Mouse (Mus musculus): ENCODE data around the gene Serpinb3d. TPM values are rescaled to one million over a fixed set of nuclear protein-coding genes. Genes with fewer than 3 reads are reported as not detected.

The Serpinb3d gene
- not detected for polyA plus RNA-seq (2014; fragmentation: Illumina TruSeq; extraction: RNeasy Lipid Tissue Mini Kit (QIAGEN cat#74804); ENCODE audit: low read depth, low replicate concordance)

GRCm38 (mm10) chr1:107083406-107083805 lies at the start of gene Serpinb3d:
Gene Serpinb3d (minus strand): TSS chr1:107083506.

GRCm38 (mm10) chr1:107052203-107052602 lies 31.1 kb downstream of the Serpinb3d start, which contains the start of gene Serpinb3a:
Gene Serpinb3a (minus strand): TSS chr1:107052303.

Other genes with a start within 250 kb of the Serpinb3d start
- 329 TPM for gene Serpinb5, start 222.3 kb downstream of the Serpinb3d start, polyA plus RNA-seq (2014; fragmentation: Illumina TruSeq; extraction: RNeasy Lipid Tissue Mini Kit (QIAGEN cat#74804); ENCODE audit: low read depth, low replicate concordance)
- not detected for gene Serpinb12, start 149.1 kb downstream of the Serpinb3d start, polyA plus RNA-seq (2014; fragmentation: Illumina TruSeq; extraction: RNeasy Lipid Tissue Mini Kit (QIAGEN cat#74804); ENCODE audit: low read depth, low replicate concordance)
- gene Serpinb13, start 102.5 kb downstream of the Serpinb3d start, polyA plus RNA-seq (2014; fragmentation: Illumina TruSeq; extraction: RNeasy Lipid Tissue Mini Kit (QIAGEN cat#74804); ENCODE audit: low read depth, low replicate concordance), result not detected
- not detected for gene Serpinb3a, start 31.2 kb downstream of the Serpinb3d start, polyA plus RNA-seq (2014; fragmentation: Illumina TruSeq; extraction: RNeasy Lipid Tissue Mini Kit (QIAGEN cat#74804); ENCODE audit: low read depth, low replicate concordance)
- gene Serpinb3b, start 194.9 kb upstream of the Serpinb3d start, polyA plus RNA-seq (2014; fragmentation: Illumina TruSeq; extraction: RNeasy Lipid Tissue Mini Kit (QIAGEN cat#74804); ENCODE audit: low read depth, low replicate concordance), result not detected
- not detected for gene Serpinb3c, start 194.9 kb upstream of the Serpinb3d start, polyA plus RNA-seq (2014; fragmentation: Illumina TruSeq; extraction: RNeasy Lipid Tissue Mini Kit (QIAGEN cat#74804); ENCODE audit: low read depth, low replicate concordance)

Measured in sigmoid colon, adult 10 weeks (tissue).